Mouse (Mus musculus): Measurements from ENCODE around the gene Rbbp6.

Gene Rbbp6

GRCm38 (mm10) chr7:122965386-122965785 is at the start of gene Rbbp6:
TSS of gene Rbbp6 (plus strand) at chr7:122965686.
- no peak for DNase-seq

DNA sequence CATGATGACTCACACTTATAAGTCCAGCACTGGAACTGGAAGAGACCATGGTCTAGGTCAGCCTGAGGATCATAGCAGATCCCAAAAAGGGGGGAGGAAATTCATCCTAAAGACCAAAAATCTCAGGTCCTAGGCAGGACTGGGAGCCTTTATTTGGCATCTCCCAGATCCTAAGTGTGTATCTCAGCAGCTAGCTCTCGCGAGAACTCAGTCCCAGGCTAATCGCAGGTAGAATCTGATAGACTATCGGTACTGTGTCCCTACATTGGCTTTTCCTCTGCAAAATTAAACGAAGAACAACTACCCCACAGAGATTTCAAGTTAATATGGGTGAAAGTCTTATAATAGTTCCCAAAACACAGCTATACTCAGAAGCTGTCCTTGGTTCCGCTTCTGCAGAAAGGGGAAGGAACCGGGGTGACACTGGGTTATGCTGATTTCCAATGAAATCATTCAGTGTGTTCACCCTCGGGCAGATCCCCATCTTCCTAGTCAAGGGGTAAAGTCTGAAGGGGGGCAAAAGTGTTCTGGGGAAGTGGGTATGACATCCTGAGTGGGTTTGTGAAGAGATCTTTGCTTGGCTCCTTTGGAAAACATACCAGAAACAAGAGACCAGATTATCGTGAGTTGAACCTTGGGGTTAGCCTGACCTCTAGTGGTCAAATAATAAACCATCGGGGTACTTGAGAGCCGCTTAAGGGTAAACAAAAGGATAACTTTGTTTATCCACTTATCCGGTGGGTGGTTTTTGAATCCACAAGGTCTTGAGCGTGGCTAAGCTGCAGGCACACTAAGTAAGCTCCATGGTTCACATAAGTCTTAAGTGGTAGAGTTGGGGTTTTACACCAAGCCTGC is 45.5 kb upstream of the Rbbp6 start:
- DNase-seq: peak; percentile 54

DNA sequence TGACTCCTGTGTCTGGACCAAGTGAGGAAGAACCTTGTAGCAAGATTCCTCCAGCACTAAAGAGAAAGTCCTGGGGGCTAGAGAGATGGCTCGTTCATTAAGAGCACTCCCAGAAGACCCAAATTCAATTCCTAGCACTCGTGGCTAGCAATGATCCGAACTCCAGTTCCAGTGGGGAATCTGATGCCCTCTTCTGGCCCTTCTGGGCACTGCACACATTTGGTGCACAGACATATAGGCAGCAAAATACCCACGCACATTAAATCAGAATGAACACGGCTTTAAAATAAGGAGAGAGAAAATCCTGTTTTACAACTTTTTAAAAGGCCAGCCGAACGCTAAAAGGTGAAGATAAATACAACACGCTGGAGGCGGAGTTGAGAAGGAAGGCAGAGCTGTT is 43.9 kb upstream of the Rbbp6 start:
- DNase-seq: no peak

DNA sequence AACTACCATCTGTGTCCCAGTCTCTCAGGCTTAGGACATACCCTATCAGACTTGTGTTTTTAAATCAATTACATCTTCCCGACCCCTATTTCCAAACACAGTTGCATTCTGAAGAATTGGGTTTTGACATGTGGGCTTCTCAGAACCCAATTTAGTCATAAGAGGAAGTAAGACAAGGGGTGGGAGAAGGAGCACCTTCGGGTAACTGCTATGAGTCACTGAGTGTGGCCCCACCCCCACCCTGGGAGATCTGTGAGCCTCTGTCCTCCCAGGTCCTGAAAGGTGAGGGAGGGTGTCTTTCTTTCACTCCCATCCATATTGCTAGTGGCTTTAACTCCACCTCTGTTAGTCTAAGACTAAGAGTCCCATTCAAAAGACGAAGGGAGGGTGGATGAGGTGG is 41.2 kb upstream of the Rbbp6 start:
- DNase-seq: no peak

DNA sequence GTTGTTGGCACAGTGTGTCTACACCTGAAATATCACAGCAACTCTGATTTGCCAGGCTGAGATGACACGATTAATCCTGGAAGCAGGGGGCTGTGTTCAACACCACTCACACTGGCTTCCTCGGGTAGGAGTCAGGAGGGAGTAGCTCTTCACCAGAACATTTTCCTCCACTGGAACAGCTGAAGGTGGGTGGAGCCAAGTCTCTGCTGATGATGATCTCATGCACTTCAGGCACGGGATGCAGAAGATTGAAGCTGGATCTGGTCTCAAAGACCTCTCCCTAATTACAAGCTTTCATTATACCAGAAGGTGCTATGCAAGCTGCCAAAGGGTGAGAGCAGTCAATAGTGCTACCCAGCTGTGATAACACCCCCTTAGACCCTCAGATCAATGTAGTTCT is 35.0 kb upstream of the Rbbp6 start:
- DNase-seq: peak; percentile 15

DNA sequence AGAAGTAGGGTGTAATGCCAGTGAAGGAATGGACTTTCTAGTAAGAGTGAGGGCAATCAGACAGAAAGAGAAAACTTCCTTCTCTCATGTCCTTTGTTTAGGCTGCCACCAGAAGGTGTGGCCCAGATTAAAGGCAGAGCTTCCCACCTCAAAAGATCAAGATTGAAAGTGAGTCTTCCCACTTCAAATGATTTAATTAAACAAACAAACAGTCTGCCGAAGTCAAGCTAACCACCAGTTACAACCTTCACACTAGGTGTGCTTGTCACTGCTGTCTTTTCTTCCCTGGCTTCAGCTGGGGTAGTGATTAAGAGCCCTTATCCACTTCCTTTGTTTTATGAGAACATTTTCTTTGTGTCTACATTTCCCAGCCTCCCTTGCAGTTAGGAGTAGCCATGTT is 33.3 kb upstream of the Rbbp6 start:
- DNase-seq: no peak

- DNase-seq: no peak
These were observed 28.9 kb upstream of the Rbbp6 start for GRCm38 (mm10) chr7:122936626-122937025.

DNA sequence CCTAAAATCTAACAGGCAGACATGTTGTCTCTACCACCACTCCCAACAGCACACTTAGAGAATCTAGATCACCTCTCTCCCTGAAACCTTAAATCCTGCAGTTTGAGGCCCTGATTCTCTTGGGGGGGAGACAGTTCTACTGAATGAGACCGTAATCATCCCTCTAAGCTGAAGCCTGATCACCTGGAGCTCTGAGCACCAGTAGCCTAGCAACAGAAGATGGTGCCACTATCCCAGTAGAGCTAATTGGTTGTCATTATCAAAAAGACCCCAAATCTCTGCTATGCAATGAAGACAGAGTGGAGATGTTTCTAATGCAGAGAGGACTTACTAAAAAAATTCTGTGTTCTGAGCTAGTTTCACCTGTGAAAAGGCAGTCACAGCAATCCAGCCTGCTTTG is 27.3 kb upstream of the Rbbp6 start:
- DNase-seq: no peak

DNA sequence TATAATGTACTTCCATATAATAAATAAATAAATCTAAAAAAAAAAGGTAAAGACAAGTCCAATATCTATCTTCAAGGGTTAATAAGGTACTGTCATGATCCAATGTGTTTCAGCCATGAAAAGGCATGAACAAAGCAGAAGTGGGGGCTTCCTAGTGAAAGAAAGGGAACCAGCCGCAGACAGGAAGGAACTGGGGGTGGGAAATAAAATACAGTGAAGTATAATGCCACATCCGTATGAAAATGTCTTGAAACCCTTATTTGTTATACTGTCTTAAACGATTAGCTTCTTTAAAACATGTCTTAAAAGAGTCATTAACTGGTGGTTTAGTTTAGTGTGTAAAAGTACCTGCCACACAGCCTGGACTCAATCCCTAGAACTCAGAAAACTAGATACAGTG is 26.3 kb upstream of the Rbbp6 start:
- DNase-seq: no peak

DNA sequence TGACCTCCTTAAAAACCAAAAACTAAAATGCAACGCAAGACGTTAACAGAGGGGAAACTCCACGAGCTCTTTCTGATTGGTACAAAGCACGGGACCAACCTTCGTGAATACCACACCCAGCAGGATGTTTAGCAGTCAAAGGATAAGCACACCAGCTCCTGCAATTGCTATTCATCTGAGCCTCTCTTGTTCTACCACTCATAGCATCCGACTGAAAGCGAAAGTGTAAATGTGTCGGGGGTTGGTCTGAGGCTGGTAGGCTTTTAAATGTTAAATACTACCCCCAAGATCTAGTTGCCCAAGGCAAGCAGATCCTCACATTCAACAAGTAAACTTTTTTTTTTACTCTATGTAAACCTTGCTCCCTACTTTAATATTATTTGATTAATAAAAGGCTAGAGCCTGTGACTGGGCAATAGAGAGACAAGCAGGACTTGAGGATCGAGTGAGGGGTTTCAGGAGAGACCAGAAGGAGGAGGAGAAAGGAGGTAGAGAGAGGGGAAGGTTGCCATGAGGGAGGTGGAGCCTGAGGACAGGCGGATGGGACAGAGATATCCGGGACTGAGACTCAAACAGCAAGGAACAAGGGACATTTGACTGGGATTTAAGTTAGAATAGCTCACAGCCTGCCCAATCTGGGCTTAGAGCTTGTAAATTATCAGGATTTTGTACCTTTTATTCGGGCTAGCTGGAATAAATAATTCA is 25.0 kb upstream of the Rbbp6 start:
- DNase-seq: peak; percentile 10

DNA sequence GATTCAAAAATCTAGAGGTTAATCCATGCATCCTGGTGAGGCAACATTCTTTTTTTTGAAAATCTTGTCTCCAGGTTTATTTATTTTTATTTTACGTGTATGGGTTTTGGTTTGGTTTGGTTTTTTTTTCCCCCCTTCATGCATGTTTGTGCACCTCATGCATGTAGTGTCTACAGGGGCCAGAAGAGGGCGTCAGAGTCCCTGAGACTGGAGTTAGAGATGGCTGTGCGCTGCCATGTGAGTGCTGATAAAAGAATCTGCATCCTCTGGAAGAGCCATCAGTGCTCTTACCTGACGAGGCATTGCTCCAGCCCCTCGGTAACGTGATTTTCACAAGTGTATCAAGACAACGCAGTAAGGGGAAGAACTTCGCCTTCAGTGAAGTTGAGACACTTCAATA is 23.4 kb upstream of the Rbbp6 start:
- DNase-seq: no peak

DNA sequence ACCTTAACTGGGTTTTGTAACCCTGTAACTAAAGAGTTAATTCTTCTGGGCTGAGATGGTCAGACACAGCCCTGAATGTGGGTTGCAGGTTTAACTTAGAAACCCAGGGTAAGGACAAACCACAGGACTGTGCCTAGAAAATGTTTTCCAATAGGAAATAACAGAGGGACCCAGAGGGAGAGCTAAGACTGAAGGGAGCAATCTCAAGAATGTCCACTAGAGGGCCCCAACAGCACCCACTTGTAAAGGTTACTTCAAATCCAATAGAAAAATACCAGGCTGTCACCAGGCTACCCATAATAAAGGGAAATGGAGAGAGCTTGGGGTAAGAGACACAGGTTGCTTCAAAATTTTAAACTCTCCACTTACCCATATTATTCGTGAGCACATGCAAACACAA is 20.3 kb upstream of the Rbbp6 start:
- peak; percentile 85 for DNase-seq

DNA sequence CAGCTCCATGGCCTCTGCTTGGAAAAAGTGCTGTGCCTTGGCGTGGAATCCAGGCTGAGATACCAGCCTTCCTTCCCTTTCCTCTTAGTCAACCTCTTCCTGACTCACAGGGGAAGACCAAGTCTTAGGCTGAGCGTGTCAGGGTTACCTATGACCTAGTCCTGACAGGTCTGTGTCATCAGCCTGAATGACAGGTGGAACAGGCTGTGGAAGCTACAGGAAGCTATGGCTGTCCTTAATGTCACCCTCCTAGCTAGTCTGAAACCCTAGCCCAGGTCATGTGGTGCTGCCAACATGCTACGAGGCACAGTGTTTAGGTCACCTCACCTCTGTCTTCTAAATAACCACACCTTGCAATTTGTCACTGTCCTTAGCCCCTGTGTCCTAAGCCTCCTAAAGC is 16.2 kb upstream of the Rbbp6 start:
- no peak for DNase-seq

- DNase-seq: no peak
These were observed 14.0 kb upstream of the Rbbp6 start for GRCm38 (mm10) chr7:122951464-122951863.

DNA sequence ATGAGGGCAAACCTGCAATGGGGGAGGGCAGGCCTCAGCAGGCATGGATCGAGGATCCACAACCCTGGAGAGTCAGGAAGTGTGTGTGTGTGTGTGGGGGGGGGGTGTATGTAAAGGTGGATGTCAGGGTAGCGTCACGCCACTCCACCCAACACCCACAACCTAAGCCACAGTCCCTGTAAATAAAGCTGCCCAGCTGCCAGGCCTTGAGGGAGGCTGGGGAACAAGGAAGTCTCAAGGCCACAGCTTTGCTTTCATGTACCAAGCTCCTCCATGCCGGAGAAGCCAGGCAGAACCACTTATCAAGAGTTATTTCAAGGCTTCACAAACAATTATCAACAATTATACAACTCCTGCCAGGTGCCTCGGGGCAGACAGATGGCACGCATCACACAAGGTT is 13.4 kb upstream of the Rbbp6 start:
- no peak for DNase-seq

- no peak for DNase-seq
These were observed 10.8 kb upstream of the Rbbp6 start for GRCm38 (mm10) chr7:122954451-122955225.

DNA sequence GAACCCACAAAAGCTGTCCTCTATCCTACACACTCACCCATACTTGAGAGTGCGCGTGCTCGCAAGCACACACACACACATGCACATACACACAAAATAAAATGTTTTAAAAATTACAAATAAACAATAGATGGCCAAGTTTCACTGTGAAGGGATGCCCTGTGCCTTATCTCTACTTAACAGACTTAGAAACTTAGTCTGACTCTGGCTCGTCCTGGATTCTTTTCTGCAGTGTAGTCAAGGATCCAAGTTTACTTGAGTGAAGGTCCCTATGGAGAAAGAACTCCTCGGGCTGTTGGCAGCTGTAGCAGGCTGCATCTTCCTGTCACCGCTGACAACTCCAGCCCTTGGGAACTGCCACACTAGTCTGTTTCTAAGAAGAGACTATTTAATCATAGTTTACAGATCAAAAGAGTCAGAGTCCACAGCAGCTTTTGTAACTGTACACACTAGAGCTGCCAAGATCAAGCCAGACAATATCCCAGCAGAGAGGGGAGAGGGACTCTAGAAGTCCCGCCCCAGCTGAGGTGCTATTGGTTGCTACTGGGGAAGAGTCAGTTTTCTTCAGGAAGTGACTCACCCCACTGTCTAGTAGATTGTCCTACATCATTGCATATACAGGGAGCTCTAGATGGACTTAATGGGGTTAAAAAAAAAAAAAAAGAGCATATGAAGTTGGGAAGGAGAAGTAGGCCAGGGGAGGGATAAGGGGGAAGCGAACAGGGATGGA is 10.1 kb upstream of the Rbbp6 start:
- peak; percentile 51 for DNase-seq

DNA sequence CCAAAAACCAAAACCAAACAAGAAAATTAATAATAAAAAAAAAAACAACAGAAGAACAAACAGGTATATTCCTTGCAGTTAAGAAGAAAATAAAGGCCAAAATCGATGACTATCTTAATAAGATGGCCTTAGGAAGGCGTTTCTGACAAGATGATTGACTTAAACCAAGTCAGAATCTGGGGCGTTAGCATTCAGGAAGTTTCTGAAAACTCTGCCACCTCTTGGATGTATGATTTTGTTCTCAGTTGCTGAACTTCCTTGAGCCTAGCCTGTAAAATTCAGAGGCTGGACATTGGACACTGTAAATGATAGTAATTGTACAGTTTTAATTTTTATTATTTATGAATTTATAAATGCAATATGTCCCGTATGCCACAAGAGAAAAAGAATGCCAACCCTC is 3.3 kb downstream of the Rbbp6 start:
- DNase-seq: no peak

- DNase-seq: peak; percentile 95
These were observed 3.9 kb downstream of the Rbbp6 start for GRCm38 (mm10) chr7:122969231-122970032.

GRCm38 (mm10) chr7:122970119-122970781 is 4.8 kb downstream of the Rbbp6 start:
- peak; percentile 55 for DNase-seq

GRCm38 (mm10) chr7:122970864-122971420 is 5.5 kb downstream of the Rbbp6 start:
- DNase-seq: no peak

Measured in lung, postnatal 14 days (tissue).